Mouse (Mus musculus) spleen, adult 2 months (tissue): ENCODE results near the gene Ptpn23. TPM values are rescaled to one million over a fixed set of nuclear protein-coding genes. Genes with fewer than 3 reads are reported as not detected.

Experiments
- DNase-seq, 2 experiments: peaks; one replicate each; pipeline versions ENCODE4 v3.0.0 to v3.0.0-alpha.2; 2012 to 2021; ENCODE audit warnings: low spot score in 2 of 2, low read depth in 1 of 2
- H3K27ac ChIP-seq: fragments of 200-500 bp; 2 replicates; pipeline ENCODE4 v1.5.1; 2012; ENCODE audit warnings: low read length, inconsistent platforms; ENCODE audit not compliant: insufficient read depth
- H3K27me3 ChIP-seq: fragments of 200-500 bp; 2 replicates; pipeline ENCODE4 v1.6.1; 2012; ENCODE audit warnings: mild to moderate bottlenecking, moderate library complexity, low read length, inconsistent platforms; ENCODE audit not compliant: control insufficient read depth, insufficient read depth
- H3K36me3 ChIP-seq: fragments of 200-500 bp; 2 replicates; pipeline ENCODE4 v1.6.1; 2012; ENCODE audit warnings: mild to moderate bottlenecking, low read length, inconsistent platforms; ENCODE audit not compliant: control insufficient read depth, insufficient read depth
- H3K4me1 ChIP-seq: fragments of 200-500 bp; 2 replicates; pipeline ENCODE4 v1.6.1; 2011; ENCODE audit warnings: inconsistent platforms; ENCODE audit not compliant: control insufficient read depth, insufficient read depth, insufficient read length
- H3K4me3 ChIP-seq: fragments of 200-500 bp; 2 replicates; pipeline ENCODE4 v1.5.1; 2011; ENCODE audit warnings: mild to moderate bottlenecking, inconsistent platforms; ENCODE audit not compliant: insufficient read depth, insufficient read length; ENCODE audit errors: extremely low read depth
- CTCF ChIP-seq: fragments of 200-500 bp; IDR thresholded peaks from 2 replicates; pipeline ENCODE4 v1.5.1; 2011; ENCODE audit warnings: mild to moderate bottlenecking, inconsistent platforms; ENCODE audit not compliant: insufficient read depth, insufficient read length, insufficient replicate concordance; ENCODE audit errors: extremely low read depth
- POLR2A ChIP-seq: fragments of 200-500 bp; IDR thresholded peaks from 2 replicates; pipeline ENCODE4 v1.6.1; 2011; ENCODE audit warnings: low read depth, low read length, inconsistent platforms
- WGBS: fragments of 180-500 bp; shearing (Covaris S2); methylation state at CpG from one replicate; pipeline ENCODE4 v1.1.7; 2018; 5-methylcytosine and 5-hydroxymethylcytosine counted together
- polyA plus RNA-seq: library from polyadenylated mRNA; depleted of rRNA; stranded (reverse); fragments of >200 nt; gene quantifications from 2 replicates; pipeline ENCODE4 v1.2.3, GENCODE M21; 2012; rRNA removed

Ptpn23 gene
- 35.8 and 35.9 TPM in 2 replicates for polyA plus RNA-seq

- no peaks in the 10 kb centered on the region for H3K27me3 ChIP-seq
- peak within 1 kb of the TSS; percentile 55 for H3K27ac ChIP-seq
- peak within 1 kb of the TSS; percentile 74 for H3K4me3 ChIP-seq
- DNase-seq: peak; percentile 90 to 93
- TF ChIP-seq CTCF: no peak
- peak; percentile 32; the same call in 1 of the 2 replicates for TF ChIP-seq POLR2A
- H3K36me3 ChIP-seq: no peaks in the 10 kb centered on the region
- peaks cover 8% of the 10 kb centered on the region; the same call in 1 of the 2 replicates for H3K4me1 ChIP-seq
- 1% methylated on average over 39 of the region's 39 CpGs for WGBS
Observed at GRCm38 (mm10) chr9:110408099-110408773, at the start of gene Ptpn23. TSS of gene Ptpn23 (minus strand) at chr9:110408213.

- 15% methylated on average over 3 of the region's 3 CpGs for WGBS
- DNase-seq: no peak
- peaks cover 12% of the 10 kb centered on the region; the same call in 1 of the 2 replicates for H3K4me1 ChIP-seq
- H3K27ac ChIP-seq: peak overlapping the region; percentile 77
- no peaks in the 10 kb centered on the region for H3K27me3 ChIP-seq
- 0 out of 2 replicates have a peak overlapping the region, but pooled peaks have one; percentile 23 for H3K4me3 ChIP-seq
- TF ChIP-seq CTCF: no peak
- TF ChIP-seq POLR2A: no peak
- H3K36me3 ChIP-seq: peaks cover 5% of the 10 kb centered on the region; the same call in 1 of the 2 replicates
Observed at GRCm38 (mm10) chr9:110452523-110452922, 44.5 kb upstream of the Ptpn23 start.

GRCm38 (mm10) chr9:110448857-110449617 is 41.0 kb upstream of the Ptpn23 start:
- Histone ChIP-seq H3K4me1 (peaks cover 4% of the 10 kb centered on the region; the same call in 1 of the 2 replicates), H3K36me3 (peaks cover 5% of the 10 kb centered on the region; the same call in 1 of the 2 replicates), H3K27ac (no peak overlapping the region), H3K27me3 (no peaks in the 10 kb centered on the region), H3K4me3 (no peak overlapping the region)
- WGBS: 21% methylated on average over 11 of the region's 11 CpGs
- peak; percentile 61; the same call in 1 of the 2 replicates for TF ChIP-seq CTCF
- no peak for TF ChIP-seq POLR2A
- DNase-seq: peak; percentile 70 to 75

- Histone ChIP-seq H3K27ac (no peak overlapping the region), H3K4me3 (no peak overlapping the region), H3K27me3 (no peaks in the 10 kb centered on the region), H3K4me1 (peaks cover 4% of the 10 kb centered on the region; the same call in 1 of the 2 replicates), H3K36me3 (peaks cover 5% of the 10 kb centered on the region; the same call in 1 of the 2 replicates)
- DNase-seq: no peak
- WGBS: 86% methylated on average over 15 of the region's 15 CpGs
- TF ChIP-seq CTCF: no peak
- no peak for TF ChIP-seq POLR2A
Observed at GRCm38 (mm10) chr9:110448356-110448755, 40.3 kb upstream of the Ptpn23 start.

GRCm38 (mm10) chr9:110440559-110440958 is 32.5 kb upstream of the Ptpn23 start:
- no peak for TF ChIP-seq POLR2A
- TF ChIP-seq CTCF: no peak
- H3K27me3 ChIP-seq: no peaks in the 10 kb centered on the region
- H3K36me3 ChIP-seq: peaks cover 13% of the 10 kb centered on the region
- H3K4me1 ChIP-seq: no peaks in the 10 kb centered on the region
- no peak for DNase-seq
- no peak overlapping the region for H3K27ac ChIP-seq
- WGBS: 45% methylated on average over 6 of the region's 6 CpGs
- no peak overlapping the region for H3K4me3 ChIP-seq

GRCm38 (mm10) chr9:110440049-110440448 is 32.0 kb upstream of the Ptpn23 start:
- Histone ChIP-seq H3K36me3 (peaks cover 14% of the 10 kb centered on the region), H3K27me3 (no peaks in the 10 kb centered on the region), H3K27ac (no peak overlapping the region), H3K4me1 (no peaks in the 10 kb centered on the region), H3K4me3 (no peak overlapping the region)
- TF ChIP-seq CTCF: no peak
- no peak for TF ChIP-seq POLR2A
- DNase-seq: no peak
- WGBS: 44% methylated on average over 4 of the region's 5 CpGs

GRCm38 (mm10) chr9:110436041-110436440 is 28.0 kb upstream of the Ptpn23 start:
- no peak for DNase-seq
- H3K4me1 ChIP-seq: no peaks in the 10 kb centered on the region
- peaks cover 28% of the 10 kb centered on the region for H3K36me3 ChIP-seq
- H3K27ac ChIP-seq: no peak overlapping the region
- H3K27me3 ChIP-seq: no peaks in the 10 kb centered on the region
- 96% methylated on average over 11 of the region's 11 CpGs for WGBS
- TF ChIP-seq CTCF (no peak), POLR2A (no peak)
- no peak overlapping the region for H3K4me3 ChIP-seq
